Mouse (Mus musculus) limb, embryonic 14.5 days (tissue): ENCODE measurements around the gene Mdp1. TPM values are rescaled to one million over a fixed set of nuclear protein-coding genes. Genes with fewer than 3 reads are reported as not detected.

Source experiments
- ATAC-seq: fragments of 200-750 bp; cut with Nextera tagmentation; 2 replicates; pipeline ENCODE4 v1.8.0; 2017; ENCODE audit warnings: low read depth, moderate number of reproducible peaks, moderate TSS enrichment; ENCODE audit not compliant: low FRiP score
- DNase-seq: peaks from one replicate; pipeline ENCODE4 v3.0.0-alpha.2; 2015; ENCODE audit warnings: low spot score
- H3K27ac ChIP-seq: fragments of 300-500 bp; sonication (generic); replicated peaks from 2 replicates; pipeline ENCODE4 v1.5.1; 2014; ENCODE audit warnings: low read depth, mild to moderate bottlenecking, low read length, moderate library complexity, mixed read lengths
- H3K27me3 ChIP-seq: fragments of 300-500 bp; sonication (generic); 2 replicates; pipeline ENCODE4 v1.6.1; 2014; ENCODE audit warnings: low read length, mixed read lengths; ENCODE audit not compliant: control insufficient read depth, insufficient read depth
- H3K36me3 ChIP-seq: fragments of 300-500 bp; sonication (generic); 2 replicates; pipeline ENCODE4 v1.6.1; 2014; ENCODE audit warnings: mild to moderate bottlenecking, low read length, moderate library complexity, mixed read lengths; ENCODE audit not compliant: control insufficient read depth, insufficient read depth
- H3K4me1 ChIP-seq: fragments of 300-500 bp; sonication (generic); 2 replicates; pipeline ENCODE4 v1.6.1; 2014; ENCODE audit warnings: antibody characterized with exemption, low read length, mixed read lengths; ENCODE audit not compliant: control insufficient read depth, insufficient read depth
- H3K4me2 ChIP-seq: fragments of 300-500 bp; sonication (generic); replicated peaks from 2 replicates; pipeline ENCODE4 v1.6.1; 2014; ENCODE audit warnings: low read depth, mild to moderate bottlenecking, low read length, moderate library complexity; ENCODE audit not compliant: severe bottlenecking
- H3K4me3 ChIP-seq: fragments of 300-500 bp; sonication (generic); replicated peaks from 2 replicates; pipeline ENCODE4 v1.5.1; 2014; ENCODE audit warnings: low read length
- H3K9ac ChIP-seq: fragments of 300-500 bp; sonication (generic); 2 replicates; pipeline ENCODE4 v1.6.1; 2014; ENCODE audit warnings: mild to moderate bottlenecking, low read depth, low read length, moderate library complexity; ENCODE audit not compliant: severe bottlenecking
- H3K9me3 ChIP-seq: fragments of 300-500 bp; sonication (generic); 2 replicates; pipeline ENCODE4 v1.6.1; 2016; ENCODE audit warnings: low read length; ENCODE audit not compliant: control insufficient read depth
- POLR2A ChIP-seq: fragments of 200-500 bp; IDR thresholded peaks from 2 replicates; pipeline ENCODE4 v1.8.0; 2012; ENCODE audit warnings: inconsistent platforms, mild to moderate bottlenecking, moderate library complexity, borderline replicate concordance; ENCODE audit not compliant: insufficient read depth, insufficient read length; ENCODE audit errors: extremely low read depth
- WGBS: fragments of 180-500 bp; shearing (Covaris S2); extraction: QIAGEN DNeasy Blood & Tissue Kit; methylation state at CpG from one replicate; pipeline ENCODE4 v1.1.7; 2014; 5-methylcytosine and 5-hydroxymethylcytosine counted together
- polyA plus RNA-seq, 2 experiments: library from polyadenylated mRNA; depleted of rRNA in 1 of 2; stranded (reverse) in 1 of 2; unstranded in 1 of 2; fragments of >200 nt; fragmentation: Nextera tagmentation in 1 of 2; extraction: Ambion mirVana in 1 of 2; gene quantifications; 2 replicates each; pipeline versions ENCODE4 v1.2.1 to v1.2.3; 2012 to 2014

The Mdp1 gene
- polyA plus RNA-seq, 2 experiments: 49.7 to 53.7 TPM

DNA sequence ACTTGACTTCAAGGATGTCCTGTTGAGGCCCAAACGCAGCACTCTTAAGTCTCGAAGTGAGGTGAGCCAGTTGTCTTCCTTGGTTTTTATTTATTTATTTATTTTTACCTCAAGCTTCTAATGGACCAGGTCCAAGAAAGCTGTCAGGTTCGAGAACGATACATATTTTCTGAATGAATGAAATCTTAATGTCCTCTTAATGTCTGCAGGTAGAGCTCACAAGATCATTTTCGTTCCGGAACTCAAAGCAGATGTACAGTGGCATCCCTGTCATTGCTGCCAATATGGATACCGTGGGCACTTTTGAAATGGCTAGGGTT lies 12.4 kb upstream of the Mdp1 start:
- ATAC-seq (no peak), DNase-seq (no peak)
- no peaks in the 10 kb centered on the region for H3K9me3 ChIP-seq
- H3K4me2 ChIP-seq: peak overlapping the region; percentile 59
- peak overlapping the region; percentile 74 for H3K4me3 ChIP-seq
- H3K27me3 ChIP-seq: no peaks in the 10 kb centered on the region
- H3K4me1 ChIP-seq: peaks cover 10% of the 10 kb centered on the region
- H3K9ac ChIP-seq: peak overlapping the region; percentile 78
- TF ChIP-seq POLR2A: no peak
- H3K27ac ChIP-seq: peak overlapping the region; percentile 45; the same call in 1 of the 2 replicates
- H3K36me3 ChIP-seq: peaks cover 35% of the 10 kb centered on the region
- WGBS: 76% methylated on average over 7 of the region's 7 CpGs

DNA sequence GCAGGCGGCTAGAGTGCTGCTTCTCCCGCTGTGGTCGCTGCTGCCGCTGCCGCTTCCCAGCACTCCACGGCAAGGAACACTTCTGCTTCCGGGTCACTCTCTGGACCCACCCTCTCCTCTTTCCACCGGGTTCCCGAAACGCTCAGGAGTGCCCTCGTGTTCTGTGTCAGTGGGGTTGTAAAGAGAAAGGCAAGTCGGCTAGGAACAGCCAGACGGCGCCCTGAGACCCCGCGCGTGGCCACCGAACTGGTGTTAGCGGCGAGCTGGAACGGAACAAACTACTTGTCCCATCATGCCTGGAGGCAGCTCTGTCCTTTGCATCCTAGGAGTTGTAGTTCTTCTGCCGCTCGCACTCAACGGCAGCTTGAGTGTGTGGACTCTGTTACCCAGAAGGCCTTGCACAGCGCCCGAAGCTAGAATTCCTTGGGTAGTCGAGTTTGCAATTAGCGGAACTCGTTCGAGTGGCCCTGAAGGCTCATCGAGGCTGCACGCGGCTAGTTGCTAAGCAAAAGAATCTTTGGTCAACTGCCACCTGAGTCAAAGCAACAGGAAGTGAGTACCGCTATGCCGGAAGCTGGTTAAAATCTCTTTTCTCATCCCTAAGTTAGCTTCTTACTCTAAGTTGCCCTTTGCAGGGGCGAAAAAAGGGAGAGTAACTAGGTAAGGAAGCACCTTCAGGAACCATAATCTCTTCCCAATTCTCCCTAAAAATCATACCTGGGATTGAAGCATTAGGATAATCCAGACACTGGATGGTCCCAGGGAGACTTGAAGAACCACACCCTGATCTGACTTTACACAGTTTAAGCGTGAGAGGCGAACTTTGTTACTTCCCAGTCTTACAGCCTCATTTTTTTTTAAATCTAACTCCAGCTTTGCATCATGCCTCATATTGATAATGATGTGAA lies 11.8 kb upstream of the Mdp1 start, which contains the start of the genes Gmpr2 and Nedd8:
Gmpr2 (plus strand) TSS at position 109 of the 908 bp plus-strand sequence.
Nedd8 (minus strand) TSS at position 292 of the 908 bp plus-strand sequence.
- Histone ChIP-seq H3K9ac (peak within 1 kb of the TSS; percentile 78), H3K36me3 (peaks cover 29% of the 10 kb centered on the region), H3K4me2 (peak within 1 kb of the TSS; percentile 59), H3K4me1 (peaks cover 10% of the 10 kb centered on the region), H3K4me3 (peak within 1 kb of the TSS; percentile 74), H3K27ac (peak within 1 kb of the TSS; percentile 89), H3K9me3 (no peaks in the 10 kb centered on the region), H3K27me3 (no peaks in the 10 kb centered on the region)
- peak; percentile 97 for ATAC-seq
- under 1% methylated on average over 38 of the region's 38 CpGs for WGBS
- peak; percentile 95 for DNase-seq
- 0 out of 2 replicates have a peak, but pooled peaks have one; percentile 42 for TF ChIP-seq POLR2A

DNA sequence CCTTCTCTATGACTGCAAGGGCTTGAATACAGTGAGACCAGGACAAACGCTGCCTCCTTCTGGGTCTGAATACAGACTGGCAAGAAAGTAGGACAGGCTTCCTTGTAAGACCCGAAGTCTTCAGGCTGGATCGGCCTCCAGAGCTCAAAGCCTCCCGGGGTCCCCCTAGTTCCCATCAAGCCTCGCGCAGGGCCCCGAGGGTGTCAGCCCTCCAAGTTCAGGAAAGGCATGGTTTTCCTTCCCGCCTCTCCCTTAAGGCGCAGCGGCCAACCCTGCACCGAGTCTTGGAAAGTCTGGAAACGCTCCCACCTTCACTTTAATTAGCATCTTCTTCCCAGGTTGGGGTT lies 11.2 kb upstream of the Mdp1 start:
- H3K27ac ChIP-seq: peak overlapping the region; percentile 89
- no peaks in the 10 kb centered on the region for H3K9me3 ChIP-seq
- H3K4me3 ChIP-seq: peak overlapping the region; percentile 74
- no peak for TF ChIP-seq POLR2A
- peak overlapping the region; percentile 59 for H3K4me2 ChIP-seq
- H3K4me1 ChIP-seq: peaks cover 10% of the 10 kb centered on the region
- WGBS: 0% methylated on average over 12 of the region's 12 CpGs
- DNase-seq: no peak
- peak; percentile 32 for ATAC-seq
- H3K36me3 ChIP-seq: peaks cover 27% of the 10 kb centered on the region
- no peaks in the 10 kb centered on the region for H3K27me3 ChIP-seq
- peak overlapping the region; percentile 78 for H3K9ac ChIP-seq

DNA sequence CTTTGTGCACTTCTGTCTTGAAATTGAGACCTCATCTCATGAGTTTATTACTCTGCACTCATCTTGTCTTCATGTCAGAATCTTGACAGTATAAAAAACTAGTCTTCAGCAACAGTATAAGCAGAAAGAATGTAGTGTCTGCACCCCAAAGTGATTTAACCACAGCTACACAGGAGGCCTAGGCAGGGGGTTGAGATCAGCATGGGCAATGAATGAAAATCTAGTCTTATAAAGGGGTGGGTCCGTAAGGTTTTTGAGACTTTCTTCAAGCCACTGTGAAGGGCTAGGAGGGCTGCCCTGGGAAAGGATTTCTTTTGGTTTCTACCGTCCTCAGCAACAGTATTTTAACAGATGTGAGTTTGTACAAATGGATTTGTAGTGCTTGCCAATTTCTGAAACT lies 328 bp upstream of the Mdp1 start:
- TF ChIP-seq POLR2A: no peak
- Histone ChIP-seq H3K27ac (peak overlapping the region; percentile 53), H3K4me2 (peak overlapping the region; percentile 59), H3K9ac (peak overlapping the region; percentile 68; the same call in 1 of the 2 replicates), H3K9me3 (no peaks in the 10 kb centered on the region), H3K27me3 (no peaks in the 10 kb centered on the region), H3K36me3 (peaks cover 37% of the 10 kb centered on the region), H3K4me1 (peaks cover 5% of the 10 kb centered on the region), H3K4me3 (peak overlapping the region; percentile 62)
- DNase-seq: no peak
- 25% methylated on average over 2 of the region's 2 CpGs for WGBS
- no peak; the same call in 1 of the 2 replicates for ATAC-seq

DNA sequence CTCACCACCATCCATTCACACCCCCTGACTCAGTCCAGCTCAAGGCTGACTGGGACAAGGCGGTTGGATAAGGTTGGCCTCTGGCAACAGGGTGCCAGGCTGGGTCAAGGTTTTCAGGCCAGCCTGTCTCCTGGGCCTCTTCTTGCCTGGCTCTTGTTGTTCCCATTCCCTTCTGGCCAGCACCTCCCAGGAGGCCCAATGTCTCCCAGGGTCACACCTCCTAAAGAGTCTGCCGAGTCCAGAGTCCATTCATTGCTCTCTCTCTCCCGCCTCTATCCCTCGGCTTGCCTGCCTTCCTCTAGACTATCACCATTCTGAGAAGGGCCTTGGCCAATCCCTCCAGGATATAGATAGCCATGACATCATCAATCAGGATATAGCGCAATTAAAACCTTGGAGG lies 2.3 kb downstream of the Mdp1 start:
- H3K9ac ChIP-seq: no peak overlapping the region
- no peak for ATAC-seq
- 94% methylated on average over 5 of the region's 5 CpGs for WGBS
- no peak for DNase-seq
- no peak for TF ChIP-seq POLR2A
- no peak overlapping the region for H3K4me2 ChIP-seq
- peaks cover 28% of the 10 kb centered on the region for H3K36me3 ChIP-seq
- H3K27ac ChIP-seq: no peak overlapping the region
- H3K27me3 ChIP-seq: no peaks in the 10 kb centered on the region
- H3K4me1 ChIP-seq: peaks cover 5% of the 10 kb centered on the region
- no peaks in the 10 kb centered on the region for H3K9me3 ChIP-seq
- no peak overlapping the region for H3K4me3 ChIP-seq
